Comparison of ENCODE assay signal across 18 mouse cellular contexts in genomic region chr13:56280356-56280755, GRCm38 (mm10). TPM values are rescaled to one million over a fixed set of nuclear protein-coding genes. Genes with fewer than 3 reads are reported as not detected.
DNase-seq lines count a peak whose midpoint lies in the region; ATAC-seq and TF ChIP-seq lines count a peak whose summit lies in the region.
"Had no signal": no experiment of that assay in that cellular context is flagged by ENCODE, and none has a peak within 500 bp of the region (broad histone marks: within the 10 kb centered on the region; RNA-seq: fewer than 3 reads in every experiment).

No protein-coding gene starts in this region.

- WGBS in intestine, postnatal 0 days, result 78% methylated on average over 6 of the region's 6 CpGs
- 77% methylated on average over 6 of the region's 6 CpGs for WGBS in intestine, embryonic 15.5 days
- 79% methylated on average over 6 of the region's 6 CpGs for WGBS in lung, postnatal 0 days
- WGBS in stomach, postnatal 0 days, result 79% methylated on average over 6 of the region's 6 CpGs

- H3K27ac ChIP-seq in intestine, postnatal 0 days (ENCODE audit: low read depth, low read length), result no peak overlapping the region
- no peak overlapping the region for H3K27ac ChIP-seq in intestine, embryonic 15.5 days
- H3K27ac ChIP-seq in lung, postnatal 0 days (ENCODE audit: low read length), result no peak overlapping the region
- no peak overlapping the region for H3K27ac ChIP-seq in stomach, postnatal 0 days (replicated peaks)
- H3K27ac ChIP-seq: midbrain, embryonic 13.5 days had no signal

- H3K9me3 ChIP-seq in intestine, postnatal 0 days (ENCODE audit: control insufficient read depth), result no peaks in the 10 kb centered on the region
- H3K9me3 ChIP-seq in intestine, embryonic 15.5 days, result no peaks in the 10 kb centered on the region
- H3K9me3 ChIP-seq in lung, postnatal 0 days (ENCODE audit: low read length), result no peaks in the 10 kb centered on the region
- no peaks in the 10 kb centered on the region for H3K9me3 ChIP-seq in stomach, postnatal 0 days (ENCODE audit: control insufficient read depth, low read length)
- H3K9me3 ChIP-seq: heart, embryonic 12.5 days; midbrain, embryonic 13.5 days had no signal

- TF ChIP-seq EP300 in lung, postnatal 0 days (IDR thresholded peaks at IDR 0.05), result no peak
- TF ChIP-seq EP300 in stomach, postnatal 0 days (optimal IDR thresholded peaks at IDR 0.05), result no peak

- H3K27me3 ChIP-seq in intestine, postnatal 0 days (replicated peaks; ENCODE audit: control insufficient read depth, insufficient read depth, low read length), result no peaks in the 10 kb centered on the region
- no peaks in the 10 kb centered on the region for H3K27me3 ChIP-seq in intestine, embryonic 15.5 days (replicated peaks)
- no peaks in the 10 kb centered on the region for H3K27me3 ChIP-seq in lung, postnatal 0 days (replicated peaks; ENCODE audit: insufficient read depth, low read length)
- H3K27me3 ChIP-seq in stomach, postnatal 0 days (ENCODE audit: control insufficient read depth, insufficient read depth, low read length), result no peaks in the 10 kb centered on the region

- peak; percentile 41; the same call in 1 of the 2 replicates for TF ChIP-seq CTCF in intestine, postnatal 0 days (IDR thresholded peaks at IDR 0.05; ENCODE audit: low read depth)
- TF ChIP-seq CTCF in lung, postnatal 0 days (IDR thresholded peaks at IDR 0.05), result peak; percentile 35
- TF ChIP-seq CTCF in stomach, postnatal 0 days (IDR thresholded peaks at IDR 0.05; ENCODE audit: low read depth), result peak; percentile 45

- H3K36me3 ChIP-seq in intestine, postnatal 0 days (ENCODE audit: control insufficient read depth, insufficient read depth), result no peaks in the 10 kb centered on the region
- no peaks in the 10 kb centered on the region for H3K36me3 ChIP-seq in intestine, embryonic 15.5 days
- H3K36me3 ChIP-seq in lung, postnatal 0 days (ENCODE audit: insufficient read depth, low read length), result no peaks in the 10 kb centered on the region
- no peaks in the 10 kb centered on the region for H3K36me3 ChIP-seq in stomach, postnatal 0 days (ENCODE audit: control insufficient read depth, insufficient read depth, low read length)
- H3K36me3 ChIP-seq: heart, embryonic 12.5 days; midbrain, embryonic 13.5 days had no signal

- no peak overlapping the region for H3K9ac ChIP-seq in intestine, postnatal 0 days (ENCODE audit: low read depth, low read length)
- no peak overlapping the region for H3K9ac ChIP-seq in intestine, embryonic 15.5 days
- no peak overlapping the region for H3K9ac ChIP-seq in lung, postnatal 0 days (replicated peaks; ENCODE audit: low read depth)
- no peak overlapping the region for H3K9ac ChIP-seq in stomach, postnatal 0 days (ENCODE audit: low read length)
- H3K9ac ChIP-seq: heart, embryonic 12.5 days; midbrain, embryonic 13.5 days had no signal

- H3K4me3 ChIP-seq in intestine, postnatal 0 days (ENCODE audit: low read depth, low read length), result no peak overlapping the region
- no peak overlapping the region for H3K4me3 ChIP-seq in intestine, embryonic 15.5 days (replicated peaks)
- H3K4me3 ChIP-seq in lung, postnatal 0 days (ENCODE audit: low read depth, low read length), result no peak overlapping the region
- no peak overlapping the region for H3K4me3 ChIP-seq in stomach, postnatal 0 days (ENCODE audit: low read depth, low read length)
- H3K4me3 ChIP-seq: heart, embryonic 12.5 days; midbrain, embryonic 13.5 days had no signal

- H3K4me2 ChIP-seq in intestine, postnatal 0 days (replicated peaks; ENCODE audit: low read depth), result no peak overlapping the region
- no peak overlapping the region for H3K4me2 ChIP-seq in intestine, embryonic 15.5 days (replicated peaks)
- H3K4me2 ChIP-seq in lung, postnatal 0 days (replicated peaks; ENCODE audit: low read depth, low read length), result no peak overlapping the region
- no peak overlapping the region for H3K4me2 ChIP-seq in stomach, postnatal 0 days (replicated peaks; ENCODE audit: low read depth)
- H3K4me2 ChIP-seq: heart, embryonic 12.5 days; midbrain, embryonic 13.5 days had no signal

- no peak for ATAC-seq in intestine, postnatal 0 days
- ATAC-seq in intestine, embryonic 15.5 days, result no peak
- ATAC-seq in lung, postnatal 0 days, result no peak
- ATAC-seq in stomach, postnatal 0 days (ENCODE audit: low FRiP score, low TSS enrichment), result no peak
- ATAC-seq: inflammation-experienced regulatory T-cells, adult 6 months; midbrain, embryonic 13.5 days had no signal

- H3K4me1 ChIP-seq in intestine, postnatal 0 days (replicated peaks; ENCODE audit: control insufficient read depth, insufficient read depth, low read length), result no peaks in the 10 kb centered on the region
- H3K4me1 ChIP-seq in intestine, embryonic 15.5 days (replicated peaks), result no peaks in the 10 kb centered on the region
- H3K4me1 ChIP-seq in lung, postnatal 0 days (ENCODE audit: insufficient read depth, low read depth, low read length), result no peaks in the 10 kb centered on the region
- no peaks in the 10 kb centered on the region for H3K4me1 ChIP-seq in stomach, postnatal 0 days (replicated peaks; ENCODE audit: control insufficient read depth, insufficient read depth)
- H3K4me1 ChIP-seq: heart, embryonic 12.5 days; midbrain, embryonic 13.5 days had no signal

- DNase-seq in lung, postnatal 0 days (ENCODE audit: low spot score), result no peak
- no peak for DNase-seq in lung, postnatal 25 days (ENCODE audit: low spot score)
- DNase-seq in R1 (ENCODE audit: low read depth, low spot score), result peak; percentile 38
- DNase-seq in stomach, postnatal 0 days (ENCODE audit: low spot score), result no peak
- no peak for DNase-seq in retina, postnatal 1 day
- DNase-seq: adrenal gland, postnatal 14 days; cerebellum, postnatal 36 days; gastrocnemius, postnatal 25 days; heart, postnatal 36 days; layer of hippocampus, adult 9-11 months; thymus, adult 2 months had no signal

RNA-seq across cellular contexts. Expression of gene Cxcl14, which starts 16.0 kb away (rescaled TPM):
- 19.3 and 19.4 TPM in 2 replicates for polyA plus RNA-seq in intestine, postnatal 0 days (2015; fragmentation: Nextera tagmentation; extraction: Ambion mirVana)
- 7.9 and 9.9 TPM in 2 replicates for polyA plus RNA-seq in intestine, embryonic 15.5 days (2015; fragmentation: Nextera tagmentation; extraction: Ambion mirVana)
- polyA plus RNA-seq in lung, postnatal 0 days (2015; fragmentation: Nextera tagmentation; extraction: Ambion mirVana), result 11.2 and 12.8 TPM in 2 replicates
- 10.1 and 10.6 TPM in 2 replicates for polyA plus RNA-seq in stomach, postnatal 0 days (2015; fragmentation: Nextera tagmentation; extraction: Ambion mirVana)
- polyA plus RNA-seq: inflammation-experienced regulatory T-cells, adult 6 months had no signal

RNA-seq across cellular contexts. Expression of gene Neurog1, which starts 28.4 kb away (rescaled TPM):
- not detected in 2 replicates for polyA plus RNA-seq in intestine, postnatal 0 days (2015; fragmentation: Nextera tagmentation; extraction: Ambion mirVana)
- not detected in 2 replicates for polyA plus RNA-seq in intestine, embryonic 15.5 days (2015; fragmentation: Nextera tagmentation; extraction: Ambion mirVana)
- polyA plus RNA-seq in lung, postnatal 0 days (2015; fragmentation: Nextera tagmentation; extraction: Ambion mirVana), result not detected in 2 replicates
- 0.06 TPM in 1 of 2 replicates, not detected in the other for polyA plus RNA-seq in stomach, postnatal 0 days (2015; fragmentation: Nextera tagmentation; extraction: Ambion mirVana)
- polyA plus RNA-seq: heart, embryonic 12.5 days; inflammation-experienced regulatory T-cells, adult 6 months; kidney, embryonic 16.5 days; liver, embryonic 16.5 days had no signal
